Mouse (Mus musculus): ENCODE measurements around the gene Hist2h2aa1.
"Not testable (repeated sequence)": the region's sequence is repeated elsewhere in the genome, so short reads cannot be mapped to it uniquely, and the experiment has no call there.

Gene Hist2h2aa1

GRCm38 (mm10) chr3:96245003-96245886 is at the start of gene Hist2h2aa1:
Hist2h2aa1 (plus strand) TSS chr3:96245497.
- peak; percentile 87 for DNase-seq

DNA sequence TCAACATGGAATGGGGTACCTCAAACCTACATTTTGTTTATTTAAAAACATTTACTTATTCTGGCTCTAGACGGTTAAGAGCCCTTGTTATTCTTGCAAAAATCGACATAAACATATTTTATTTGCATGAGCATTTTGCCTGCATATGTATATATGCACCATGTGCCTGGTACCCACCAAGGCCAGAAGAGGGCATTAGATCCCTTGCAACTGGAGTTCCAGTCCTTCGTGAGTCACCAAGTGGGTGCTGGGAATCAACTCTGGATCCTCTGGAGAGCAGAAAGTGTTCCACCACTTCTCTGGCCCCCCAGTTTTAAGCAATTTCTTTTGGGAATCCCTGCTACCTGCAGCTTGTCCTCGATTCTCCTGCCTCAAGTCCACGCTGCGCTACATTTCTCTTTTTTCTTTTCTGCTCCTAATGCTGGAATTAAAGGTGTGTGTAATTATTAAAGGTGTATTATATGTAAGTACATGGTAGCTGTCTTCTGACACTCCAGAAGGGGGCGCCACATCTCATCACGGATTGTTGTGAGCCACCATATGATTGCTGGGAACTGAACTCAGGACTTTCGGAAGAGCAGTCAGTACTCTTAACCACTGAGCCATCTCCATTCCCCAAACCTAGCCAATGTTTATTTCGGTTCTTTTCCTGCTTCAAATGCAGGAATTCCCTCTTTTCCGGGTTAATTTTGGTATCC is 49.5 kb upstream of the Hist2h2aa1 start:
- DNase-seq = no peak

- no peak for DNase-seq
These were observed 48.7 kb upstream of the Hist2h2aa1 start for GRCm38 (mm10) chr3:96196437-96197128.

GRCm38 (mm10) chr3:96197129-96197749 is 48.1 kb upstream of the Hist2h2aa1 start:
- peak; percentile 92 for DNase-seq

DNA sequence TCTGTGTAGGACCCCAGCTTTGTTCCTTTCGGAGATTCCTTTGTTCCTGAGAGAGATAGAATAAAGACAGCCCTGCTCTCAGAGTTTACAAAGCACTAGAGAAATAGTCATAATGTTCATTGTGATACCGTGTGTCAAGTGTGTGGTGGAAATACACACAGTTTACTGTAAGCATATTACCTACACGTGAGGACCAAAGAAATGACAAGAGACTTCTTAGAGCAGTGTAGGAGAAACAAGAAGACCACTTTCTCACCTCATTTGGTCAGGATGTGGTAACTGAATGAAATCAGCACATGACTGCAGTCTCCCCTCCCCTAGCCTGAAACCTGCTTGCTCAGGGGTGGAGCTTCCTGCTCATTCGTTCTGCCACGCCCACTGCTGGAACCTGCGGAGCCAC is 47.1 kb upstream of the Hist2h2aa1 start:
- no peak for DNase-seq

DNA sequence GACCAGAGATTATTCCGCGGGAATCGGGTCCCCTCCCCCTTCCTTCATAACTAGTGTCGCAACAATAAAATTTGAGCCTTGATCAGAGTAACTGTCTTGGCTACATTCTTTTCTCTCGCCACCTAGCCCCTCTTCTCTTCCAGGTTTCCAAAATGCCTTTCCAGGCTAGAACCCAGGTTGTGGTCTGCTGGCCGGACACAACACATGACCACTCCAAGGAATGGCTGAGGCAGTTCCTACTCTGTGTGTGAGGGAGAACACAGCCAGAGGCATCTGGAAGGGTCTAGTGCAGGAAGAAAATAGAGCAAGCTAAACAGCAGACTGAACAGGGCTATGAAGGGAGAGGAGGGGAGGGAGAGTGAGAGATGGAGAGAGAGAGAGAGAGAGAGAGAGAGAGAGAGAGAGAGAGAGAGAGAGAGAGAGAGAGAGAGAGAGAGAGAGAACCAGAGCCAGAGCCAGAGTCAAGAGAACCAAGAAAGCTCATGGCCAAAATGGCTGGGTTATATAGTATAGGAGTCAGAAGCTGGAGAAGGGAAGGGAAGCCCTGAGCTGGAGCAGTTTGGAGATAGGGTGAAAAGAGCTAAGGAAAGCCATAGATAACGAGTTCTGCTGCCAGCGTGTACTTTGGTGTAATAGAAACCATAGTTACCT is 46.6 kb upstream of the Hist2h2aa1 start:
- DNase-seq = not testable (repeated sequence)

DNA sequence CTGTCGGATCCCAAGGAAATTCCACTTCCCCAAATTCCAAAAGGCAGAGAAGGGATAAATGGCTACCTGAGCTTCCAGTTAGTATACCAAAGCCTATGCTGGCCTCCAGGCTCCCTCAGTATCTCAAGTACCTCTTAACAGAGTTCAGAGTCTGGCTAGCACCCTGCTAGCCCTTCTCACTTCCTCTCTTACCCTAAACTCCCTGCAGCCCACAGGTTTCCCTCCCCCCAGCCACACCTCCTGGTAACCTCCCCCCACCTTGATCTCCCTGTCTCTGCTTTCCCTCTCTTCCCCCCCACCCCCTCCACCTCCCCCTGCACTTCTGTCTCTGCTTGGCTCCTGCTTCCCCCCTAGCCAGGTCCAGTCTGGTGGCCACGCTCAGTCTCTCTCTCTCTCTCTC is 45.6 kb upstream of the Hist2h2aa1 start:
- DNase-seq = no peak

DNA sequence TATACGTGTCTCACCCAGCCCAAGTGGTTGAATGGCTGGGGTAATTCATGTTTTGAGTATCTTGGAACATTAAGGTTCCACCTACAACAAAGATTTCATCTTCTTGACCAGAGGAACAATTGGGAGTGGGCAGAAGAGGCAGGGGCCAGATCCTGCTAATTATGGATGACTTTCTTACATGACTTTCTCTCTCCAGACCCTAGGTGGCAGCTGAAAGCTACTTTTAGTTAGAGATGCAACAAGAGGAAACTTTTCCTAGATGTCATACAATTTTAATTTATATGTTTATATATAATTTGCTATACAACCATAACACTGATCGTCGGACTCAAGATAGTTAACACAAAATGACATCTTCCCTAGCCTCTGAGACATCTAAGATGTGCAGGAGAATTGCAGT is 37.5 kb upstream of the Hist2h2aa1 start:
- no peak for DNase-seq

- DNase-seq = no peak
These were observed 36.1 kb upstream of the Hist2h2aa1 start for GRCm38 (mm10) chr3:96209242-96209641.

DNA sequence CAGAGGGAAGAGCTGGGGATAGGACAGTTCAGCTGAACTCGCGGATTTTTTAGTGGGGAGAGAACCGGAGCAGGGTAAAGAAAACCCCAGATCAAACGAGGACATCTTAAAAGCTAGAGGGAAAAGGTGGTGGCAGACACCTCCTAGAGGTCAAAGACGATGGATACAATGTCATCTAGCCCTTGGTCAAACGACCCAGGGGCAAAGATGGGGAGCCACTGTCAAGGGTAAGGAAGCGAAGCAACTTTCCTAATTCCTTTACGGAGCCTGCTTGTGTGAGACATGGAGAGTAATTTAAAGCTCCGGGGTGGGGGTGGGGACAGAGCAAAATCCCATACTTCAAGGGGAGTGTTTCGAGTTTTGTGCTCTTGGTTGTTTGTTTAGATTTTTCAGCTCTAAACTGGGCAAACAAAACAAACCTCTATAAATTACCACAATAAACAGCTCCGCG is 26.1 kb upstream of the Hist2h2aa1 start:
- DNase-seq = peak; percentile 24

DNA sequence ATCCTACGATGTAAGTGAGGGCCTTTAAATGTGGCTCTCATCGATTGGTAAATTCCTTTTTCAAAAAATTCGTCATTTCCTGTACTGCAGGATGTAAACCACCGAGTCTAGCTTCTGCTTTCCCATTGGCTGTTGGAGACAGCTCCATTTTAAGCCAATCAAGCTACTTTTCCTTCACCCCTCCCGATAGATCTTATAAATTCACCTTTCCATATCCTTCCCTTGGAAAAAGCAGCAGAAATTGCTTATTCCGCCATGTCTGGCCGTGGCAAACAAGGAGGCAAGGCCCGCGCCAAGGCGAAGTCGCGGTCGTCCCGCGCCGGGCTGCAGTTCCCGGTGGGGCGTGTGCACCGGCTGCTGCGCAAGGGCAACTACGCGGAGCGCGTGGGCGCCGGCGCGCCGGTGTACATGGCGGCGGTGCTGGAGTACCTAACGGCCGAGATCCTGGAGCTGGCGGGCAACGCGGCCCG is 25.6 kb upstream of the Hist2h2aa1 start, which contains the start of the genes Bola1 and Hist2h2ab:
Gene Bola1, minus strand, starts transcription at position 49 of the 470 bp plus-strand sequence.
Gene Hist2h2ab, plus strand, starts transcription at position 205 of the 470 bp plus-strand sequence.
- DNase-seq = peak; percentile 85

GRCm38 (mm10) chr3:96220131-96220764 is 25.0 kb upstream of the Hist2h2aa1 start:
- peak; percentile 80 for DNase-seq

GRCm38 (mm10) chr3:96220765-96221639 is 24.3 kb upstream of the Hist2h2aa1 start, which contains the start of the genes Hist2h2ac and Hist2h2be:
Hist2h2ac (minus strand) TSS chr3:96220880.
Hist2h2be (plus strand) TSS chr3:96221119.
- peak; percentile 73 for DNase-seq

GRCm38 (mm10) chr3:96221640-96222038 is 23.7 kb upstream of the Hist2h2aa1 start:
- DNase-seq = peak; percentile 19

DNA sequence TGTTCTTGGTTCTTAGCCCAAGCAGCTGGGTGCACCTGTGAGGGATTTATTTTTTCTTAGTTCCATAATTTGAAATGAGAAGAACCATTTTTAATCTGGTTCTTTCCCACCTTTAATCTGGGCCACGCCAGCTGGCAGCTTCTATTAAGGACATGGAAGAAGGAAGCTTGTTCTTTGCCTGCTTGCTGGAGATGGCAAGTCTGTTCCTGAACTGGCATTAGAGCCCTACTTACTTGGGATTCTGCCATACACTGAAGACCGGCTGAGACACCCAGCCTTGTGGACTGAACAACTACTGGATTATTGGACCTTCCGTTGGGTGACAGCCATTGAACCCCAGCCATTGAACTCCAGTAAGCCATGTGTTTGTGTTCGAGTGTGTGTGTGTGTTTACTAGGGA is 22.5 kb upstream of the Hist2h2aa1 start:
- no peak for DNase-seq

DNA sequence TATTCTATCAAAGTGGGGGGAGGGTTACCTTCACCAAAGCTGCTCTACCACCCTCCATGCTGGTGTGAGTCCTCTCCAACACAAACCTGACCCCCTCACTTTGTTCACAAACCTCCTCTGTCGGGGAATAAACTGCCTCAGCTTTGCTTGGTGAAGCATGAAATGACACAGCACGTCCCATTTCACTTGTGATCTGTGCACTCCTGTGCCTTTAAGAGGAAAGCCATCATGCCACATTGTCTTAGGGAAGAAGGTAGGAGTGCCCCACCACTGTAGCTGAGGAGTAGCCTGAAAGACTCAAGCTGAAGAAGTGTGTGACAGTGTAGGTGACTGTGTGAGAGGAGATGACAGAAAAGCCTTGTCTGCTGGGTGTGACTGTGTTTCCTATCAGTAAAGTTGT is 19.9 kb upstream of the Hist2h2aa1 start:
- DNase-seq = no peak

DNA sequence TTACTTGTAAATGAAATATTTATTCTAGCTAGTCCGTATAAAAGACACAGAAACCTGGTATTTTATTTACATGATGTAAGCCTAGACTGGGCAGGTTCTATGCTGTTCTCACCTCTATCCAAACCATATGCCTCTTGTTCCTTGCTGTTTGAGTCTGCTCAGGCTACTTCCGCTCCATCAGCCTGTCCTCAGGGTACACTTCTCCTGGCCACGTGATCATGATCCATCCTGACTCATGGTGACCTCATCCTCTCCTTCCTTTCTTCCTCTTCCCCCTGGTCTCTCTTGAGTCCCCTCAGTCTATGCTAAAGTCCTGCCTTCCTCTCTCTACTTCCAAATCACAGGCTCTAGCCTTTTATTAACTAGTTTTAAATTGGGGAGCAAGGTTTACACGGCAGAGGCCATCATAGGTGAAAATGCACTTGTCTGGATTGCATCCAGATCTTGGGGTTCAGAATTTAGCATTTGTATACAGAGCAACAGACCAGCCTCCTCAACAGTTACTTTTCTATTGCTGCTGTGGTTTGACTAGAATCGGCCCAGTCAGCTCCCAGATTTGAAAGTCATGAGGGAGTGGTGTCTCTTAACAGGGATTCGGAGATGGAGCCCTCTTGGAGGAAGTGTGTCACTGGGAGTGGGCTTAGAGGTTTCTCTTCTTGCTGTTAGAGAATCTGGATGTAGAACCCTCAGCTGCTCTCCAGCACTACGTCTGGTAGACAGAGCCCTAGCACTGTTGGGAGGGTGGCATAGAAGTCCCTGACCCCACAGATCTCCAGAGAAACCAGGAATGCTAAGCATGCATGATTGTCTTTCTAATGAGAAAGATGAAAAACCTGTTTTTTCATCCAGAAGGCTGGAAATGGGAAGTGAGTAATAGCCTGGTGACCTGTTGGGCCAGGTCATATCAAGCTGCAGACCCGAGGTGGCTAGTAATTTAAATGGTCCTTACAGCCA is 18.3 kb upstream of the Hist2h2aa1 start:
- DNase-seq = no peak

- no peak for DNase-seq
These were observed 16.5 kb upstream of the Hist2h2aa1 start for GRCm38 (mm10) chr3:96228828-96229227.

DNA sequence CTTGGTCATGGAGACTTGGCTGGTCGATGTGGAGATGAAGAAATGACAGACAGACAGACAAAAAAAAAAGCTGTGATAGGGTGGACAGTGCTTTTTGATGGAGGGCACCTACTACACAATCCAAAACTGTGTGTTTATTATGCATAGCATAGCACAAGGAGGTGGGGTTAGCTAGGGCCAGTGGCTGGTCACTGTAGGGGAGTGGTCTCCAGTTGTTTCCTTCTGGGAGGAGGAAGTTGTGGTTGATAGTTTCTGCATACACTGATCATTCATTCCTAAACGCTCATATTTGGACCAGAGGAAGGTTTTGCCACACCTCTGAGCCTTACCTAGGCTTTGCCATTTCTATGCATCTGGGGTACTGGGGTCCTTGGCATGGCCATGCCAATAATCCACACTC is 14.9 kb upstream of the Hist2h2aa1 start:
- no peak for DNase-seq
